Mouse (Mus musculus) c-Kit-positive CD71-negative TER-119-negative erythroid progenitor cells, embryonic 14.5 days (primary cell): ENCODE data around the gene Prcd.
"Not testable (repeated sequence)": the region's sequence is repeated elsewhere in the genome, so short reads cannot be mapped to it uniquely, and the experiment has no call there.

Experiments used
- DNase-seq: peaks from one replicate; pipeline ENCODE4 v3.0.0-alpha.2; 2013; ENCODE audit warnings: low read depth

Prcd gene

GRCm38 (mm10) chr11:116626299-116627071, 26.8 kb upstream of the Prcd start, which contains the start of gene Rhbdf2:
Rhbdf2 (minus strand) TSS chr11:116627019.
- DNase-seq = no peak

- DNase-seq = no peak
Measured at GRCm38 (mm10) chr11:116627072-116628020, 26.0 kb upstream of the Prcd start.

GRCm38 (mm10) chr11:116628712-116629111, 24.6 kb upstream of the Prcd start:
- DNase-seq = peak; percentile 94

GRCm38 (mm10) chr11:116629472-116629871, 23.9 kb upstream of the Prcd start:
- no peak for DNase-seq

GRCm38 (mm10) chr11:116630171-116630965, 23.0 kb upstream of the Prcd start:
- DNase-seq = no peak

GRCm38 (mm10) chr11:116632962-116633361, 20.4 kb upstream of the Prcd start:
- DNase-seq = no peak

- DNase-seq = not testable (repeated sequence)
Measured at GRCm38 (mm10) chr11:116636607-116637006, 16.7 kb upstream of the Prcd start.

- DNase-seq = no peak
Measured at GRCm38 (mm10) chr11:116641168-116641567, 12.2 kb upstream of the Prcd start.

GRCm38 (mm10) chr11:116641731-116642130, 11.6 kb upstream of the Prcd start:
- no peak for DNase-seq

- DNase-seq = peak; percentile 90
Measured at GRCm38 (mm10) chr11:116642681-116643578, 10.4 kb upstream of the Prcd start.

GRCm38 (mm10) chr11:116643579-116644224, 9.6 kb upstream of the Prcd start:
- no peak for DNase-seq

GRCm38 (mm10) chr11:116644225-116645112, 8.9 kb upstream of the Prcd start:
- no peak for DNase-seq

GRCm38 (mm10) chr11:116645446-116646110, 7.8 kb upstream of the Prcd start:
- no peak for DNase-seq

GRCm38 (mm10) chr11:116646136-116646535, 7.2 kb upstream of the Prcd start:
- DNase-seq = no peak

GRCm38 (mm10) chr11:116646771-116647170, 6.6 kb upstream of the Prcd start:
- no peak for DNase-seq

GRCm38 (mm10) chr11:116647340-116647991, 5.9 kb upstream of the Prcd start:
- DNase-seq = no peak

GRCm38 (mm10) chr11:116648213-116648921, 5.0 kb upstream of the Prcd start:
- no peak for DNase-seq

GRCm38 (mm10) chr11:116648976-116649375, 4.4 kb upstream of the Prcd start:
- DNase-seq = no peak
